Mouse (Mus musculus): ENCODE results near the gene Eif4e3.

- TF ChIP-seq POLR2A (IDR thresholded peaks at IDR 0.05; ENCODE audit: borderline replicate concordance, extremely low read depth, insufficient read depth, insufficient read length, poor library complexity, severe bottlenecking) (no peak), CTCF (IDR thresholded peaks at IDR 0.05; ENCODE audit: borderline replicate concordance, extremely low read depth, insufficient read depth, insufficient read length) (peak; percentile 21; the same call in 1 of the 2 replicates)
These were observed 5.2 kb upstream of the Eif4e3 start for GRCm38 (mm10) chr6:99671768-99672167.

All from brain, embryonic 14.5 days (tissue).